Mouse (Mus musculus): ENCODE results near the gene Ifit3.
"Not testable (repeated sequence)": the region's sequence is repeated elsewhere in the genome, so short reads cannot be mapped to it uniquely, and the experiment has no call there.

Ifit3 gene

GRCm38 (mm10) chr19:34583126-34583766 is at the start of gene Ifit3:
Gene Ifit3, plus strand, starts transcription at chr19:34583531.
- not testable (repeated sequence) for DNase-seq

- no peak for DNase-seq
Measured at GRCm38 (mm10) chr19:34539422-34539821, 43.9 kb upstream of the Ifit3 start.

- no peak for DNase-seq
Measured at GRCm38 (mm10) chr19:34546211-34546610, 37.1 kb upstream of the Ifit3 start.

GRCm38 (mm10) chr19:34547976-34548375 is 35.4 kb upstream of the Ifit3 start:
- peak; percentile 83 for DNase-seq

- DNase-seq: no peak
Measured at GRCm38 (mm10) chr19:34550205-34550533, 33.2 kb upstream of the Ifit3 start.

- peak; percentile 69 for DNase-seq
Measured at GRCm38 (mm10) chr19:34550534-34551223, 32.7 kb upstream of the Ifit3 start, which contains the start of gene Ifit2. Gene Ifit2, plus strand, starts transcription at chr19:34550694.

- DNase-seq: no peak
Measured at GRCm38 (mm10) chr19:34551981-34552380, 31.4 kb upstream of the Ifit3 start.

- DNase-seq: no peak
Measured at GRCm38 (mm10) chr19:34553021-34553420, 30.3 kb upstream of the Ifit3 start.

- DNase-seq: no peak
Measured at GRCm38 (mm10) chr19:34553522-34553921, 29.8 kb upstream of the Ifit3 start.

GRCm38 (mm10) chr19:34554061-34554460 is 29.3 kb upstream of the Ifit3 start:
- no peak for DNase-seq

GRCm38 (mm10) chr19:34556621-34557020 is 26.7 kb upstream of the Ifit3 start:
- no peak for DNase-seq

GRCm38 (mm10) chr19:34562556-34562955 is 20.8 kb upstream of the Ifit3 start:
- DNase-seq: no peak

GRCm38 (mm10) chr19:34566178-34566784 is 17.1 kb upstream of the Ifit3 start:
- no peak for DNase-seq

GRCm38 (mm10) chr19:34568988-34569895 is 14.1 kb upstream of the Ifit3 start:
- DNase-seq: no peak

GRCm38 (mm10) chr19:34569896-34570476 is 13.3 kb upstream of the Ifit3 start:
- DNase-seq: no peak

- DNase-seq: no peak
Measured at GRCm38 (mm10) chr19:34571080-34571479, 12.3 kb upstream of the Ifit3 start.

- DNase-seq: no peak
Measured at GRCm38 (mm10) chr19:34573650-34574049, 9.7 kb upstream of the Ifit3 start.

- no peak for DNase-seq
Measured at GRCm38 (mm10) chr19:34577121-34577520, 6.2 kb upstream of the Ifit3 start.

GRCm38 (mm10) chr19:34582696-34583095 is 635 bp upstream of the Ifit3 start:
- DNase-seq: not testable (repeated sequence)

GRCm38 (mm10) chr19:34585740-34586458 is 2.6 kb downstream of the Ifit3 start:
- not testable (repeated sequence) for DNase-seq

GRCm38 (mm10) chr19:34587898-34588692 is 4.8 kb downstream of the Ifit3 start:
- DNase-seq: not testable (repeated sequence)
